Mouse (Mus musculus) small intestine, adult 2 months (tissue): Measurements from ENCODE around the gene Msh6. TPM values are rescaled to one million over a fixed set of nuclear protein-coding genes. Genes with fewer than 3 reads are reported as not detected.

ENCODE experiments used
- H3K27ac ChIP-seq: fragments of 200-500 bp; 2 replicates; pipeline ENCODE4 v1.5.1; 2012; ENCODE audit warnings: low read depth, low read length, control low read depth, inconsistent platforms; ENCODE audit not compliant: insufficient read depth
- H3K27me3 ChIP-seq: fragments of 200-500 bp; 2 replicates; pipeline ENCODE4 v1.6.1; 2012; ENCODE audit warnings: mild to moderate bottlenecking, moderate library complexity, low read length, inconsistent platforms; ENCODE audit not compliant: control insufficient read depth, insufficient read depth
- H3K36me3 ChIP-seq: fragments of 200-500 bp; 2 replicates; pipeline ENCODE4 v1.6.1; 2012; ENCODE audit warnings: mild to moderate bottlenecking, low read length, control low read depth, inconsistent platforms; ENCODE audit not compliant: control insufficient read depth, insufficient read depth
- H3K4me1 ChIP-seq: fragments of 200-500 bp; 2 replicates; pipeline ENCODE4 v1.6.1; 2012; ENCODE audit warnings: low read length, inconsistent platforms, mixed read lengths; ENCODE audit not compliant: control insufficient read depth, insufficient read depth, insufficient read length
- H3K4me3 ChIP-seq: fragments of 200-500 bp; 2 replicates; pipeline ENCODE4 v1.5.1; 2012; ENCODE audit warnings: low read depth, mild to moderate bottlenecking, control low read depth, inconsistent platforms, low read length, moderate library complexity
- CTCF ChIP-seq: fragments of 200-500 bp; IDR thresholded peaks from 2 replicates; pipeline ENCODE4 v1.5.1; 2012; ENCODE audit warnings: low read depth, mild to moderate bottlenecking, control low read depth, inconsistent platforms, low read length, moderate library complexity, mixed read lengths; ENCODE audit not compliant: insufficient replicate concordance, insufficient read length; ENCODE audit errors: extremely low read depth
- POLR2A ChIP-seq: fragments of 200-500 bp; IDR thresholded peaks from 2 replicates; pipeline ENCODE4 v1.6.1; 2012; ENCODE audit warnings: low read depth, mild to moderate bottlenecking, control low read depth, inconsistent platforms, low read length, moderate library complexity
- WGBS: fragments of 180-500 bp; shearing (Covaris S2); methylation state at CpG from one replicate; pipeline ENCODE4 v1.1.7; 2018; 5-methylcytosine and 5-hydroxymethylcytosine counted together
- polyA plus RNA-seq: library from polyadenylated mRNA; depleted of rRNA; stranded (reverse); fragments of >200 nt; gene quantifications from 2 replicates; pipeline ENCODE4 v1.2.3, GENCODE M21; 2012

Msh6 gene
- polyA plus RNA-seq, 1 experiment: 1.8 TPM

GRCm38 (mm10) chr17:87984440-87985214, 9.8 kb downstream of the Msh6 start:
- no peak overlapping the region for H3K4me3 ChIP-seq
- H3K36me3 ChIP-seq: peaks cover 38% of the 10 kb centered on the region
- TF ChIP-seq POLR2A (no peak), CTCF (no peak)
- H3K4me1 ChIP-seq: peaks cover 2% of the 10 kb centered on the region; the same call in 1 of the 2 replicates
- whole genome bisulfite sequencing: 68% methylated on average over 20 of the region's 20 CpGs
- no peak overlapping the region for H3K27ac ChIP-seq
- H3K27me3 ChIP-seq: no peaks in the 10 kb centered on the region

- Histone ChIP-seq H3K4me3 (no peak overlapping the region), H3K27me3 (no peaks in the 10 kb centered on the region), H3K36me3 (peaks cover 47% of the 10 kb centered on the region), H3K27ac (no peak overlapping the region), H3K4me1 (peaks cover 2% of the 10 kb centered on the region; the same call in 1 of the 2 replicates)
- WGBS: 86% methylated on average over 8 of the region's 8 CpGs
- TF ChIP-seq CTCF (no peak), POLR2A (no peak)
Measured at GRCm38 (mm10) chr17:87985916-87986315, 11.1 kb downstream of the Msh6 start.

GRCm38 (mm10) chr17:87987507-87987906, 12.6 kb downstream of the Msh6 start:
- no peak overlapping the region for H3K27ac ChIP-seq
- TF ChIP-seq CTCF (no peak), POLR2A (no peak)
- H3K27me3 ChIP-seq: no peaks in the 10 kb centered on the region
- WGBS: 80% methylated on average over 6 of the region's 6 CpGs
- H3K4me3 ChIP-seq: no peak overlapping the region
- peaks cover 54% of the 10 kb centered on the region for H3K36me3 ChIP-seq
- peaks cover 2% of the 10 kb centered on the region; the same call in 1 of the 2 replicates for H3K4me1 ChIP-seq

- TF ChIP-seq CTCF (no peak), POLR2A (no peak)
- Histone ChIP-seq H3K27ac (no peak overlapping the region), H3K36me3 (peaks cover 59% of the 10 kb centered on the region), H3K4me3 (no peak overlapping the region), H3K4me1 (no peaks in the 10 kb centered on the region), H3K27me3 (no peaks in the 10 kb centered on the region)
- 96% methylated on average over 3 of the region's 3 CpGs for WGBS
Measured at GRCm38 (mm10) chr17:87992154-87992553, 17.3 kb downstream of the Msh6 start.

DNA sequence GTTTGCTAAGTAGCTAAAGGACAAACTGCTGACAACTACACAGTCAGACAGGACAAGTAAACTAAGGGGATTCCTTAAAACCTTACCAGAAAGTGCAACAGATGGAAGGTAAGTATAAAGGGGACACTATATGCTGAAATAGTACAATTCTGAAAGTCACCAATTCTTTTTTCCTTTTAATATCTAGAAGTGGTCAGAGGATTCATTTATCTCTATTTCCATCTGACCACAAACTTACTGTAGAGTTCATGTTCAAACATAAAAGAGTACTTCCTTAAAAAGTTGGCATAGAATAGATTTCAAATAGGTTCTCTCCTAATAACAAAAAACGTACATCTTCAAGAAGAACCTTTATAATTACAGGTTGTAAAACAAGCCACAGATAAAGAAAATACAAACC, 18.5 kb downstream of the Msh6 start:
- WGBS: 45% methylated on average over 1 of the region's 1 CpGs
- no peak overlapping the region for H3K27ac ChIP-seq
- H3K4me1 ChIP-seq: no peaks in the 10 kb centered on the region
- H3K36me3 ChIP-seq: peaks cover 57% of the 10 kb centered on the region
- H3K27me3 ChIP-seq: no peaks in the 10 kb centered on the region
- no peak overlapping the region for H3K4me3 ChIP-seq
- TF ChIP-seq CTCF: no peak
- TF ChIP-seq POLR2A: no peak

DNA sequence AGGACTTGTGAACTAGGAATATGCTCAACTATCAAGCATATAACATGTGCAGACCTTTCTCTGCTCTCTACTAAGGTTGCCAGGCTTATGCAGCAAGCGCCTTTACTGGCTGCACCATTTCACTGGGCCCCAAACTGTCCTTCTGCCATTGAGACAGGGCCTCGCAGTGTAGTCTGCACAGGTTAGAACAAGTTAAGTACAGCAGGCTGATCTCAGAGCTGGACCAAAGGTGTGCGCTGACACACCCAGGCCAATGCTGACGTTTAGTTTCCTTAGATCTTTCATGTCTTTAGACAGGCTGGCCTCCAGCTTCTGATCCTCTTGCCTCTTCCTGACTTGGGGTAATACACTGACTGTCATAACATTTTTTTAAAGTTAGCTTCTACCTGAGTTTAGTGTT, 22.9 kb downstream of the Msh6 start:
- Histone ChIP-seq H3K4me3 (no peak overlapping the region), H3K36me3 (peaks cover 54% of the 10 kb centered on the region), H3K27me3 (no peaks in the 10 kb centered on the region), H3K4me1 (no peaks in the 10 kb centered on the region), H3K27ac (no peak overlapping the region)
- WGBS: 75% methylated on average over 4 of the region's 4 CpGs
- TF ChIP-seq CTCF: no peak
- TF ChIP-seq POLR2A: no peak

DNA sequence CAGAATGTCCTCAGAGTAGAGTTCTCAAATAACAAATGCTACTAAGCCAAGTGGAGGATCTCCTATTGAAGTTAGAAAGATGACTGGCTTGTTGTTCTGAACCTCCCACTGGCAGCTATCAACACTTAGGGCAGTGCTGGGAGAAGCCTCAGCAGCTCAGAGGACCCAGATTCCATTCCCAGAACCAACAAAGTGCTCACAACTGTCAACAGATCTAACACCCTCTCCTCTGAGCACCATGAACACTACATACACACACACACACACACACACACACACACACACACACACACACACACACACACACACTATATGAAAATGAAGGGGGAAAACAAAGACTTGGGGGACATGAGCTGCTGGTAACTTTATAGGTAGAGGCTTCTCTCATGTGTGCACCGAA, 30.0 kb downstream of the Msh6 start:
- no peaks in the 10 kb centered on the region for H3K27me3 ChIP-seq

DNA sequence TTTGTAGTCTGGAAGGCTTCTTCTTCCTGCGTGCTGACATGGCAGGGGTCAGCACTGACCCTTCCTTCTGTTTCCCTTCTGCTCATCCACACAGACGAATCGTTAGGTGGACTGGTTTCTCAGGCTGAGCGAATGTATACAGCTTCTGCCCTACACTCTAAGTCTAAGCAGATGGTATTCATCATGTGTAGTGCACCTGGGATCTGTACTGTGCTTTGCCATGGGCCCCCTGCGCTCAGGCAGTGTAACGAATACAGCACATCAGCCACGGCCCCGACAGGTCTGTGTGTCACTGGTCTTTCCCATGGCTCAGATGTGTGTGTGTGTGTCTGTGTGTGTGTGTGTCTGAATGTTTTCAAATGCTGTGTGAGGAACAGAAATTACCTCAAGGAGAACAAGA, 32.1 kb downstream of the Msh6 start:
- no peak overlapping the region for H3K4me3 ChIP-seq
- whole genome bisulfite sequencing: 86% methylated on average over 8 of the region's 8 CpGs
- no peak overlapping the region for H3K27ac ChIP-seq
- no peak for TF ChIP-seq POLR2A
- no peak for TF ChIP-seq CTCF
- H3K4me1 ChIP-seq: no peaks in the 10 kb centered on the region
- H3K27me3 ChIP-seq: no peaks in the 10 kb centered on the region
- peaks cover 48% of the 10 kb centered on the region for H3K36me3 ChIP-seq

More for the DNA sequence above, 30.0 kb downstream of the Msh6 start:
- TF ChIP-seq CTCF: no peak
- TF ChIP-seq POLR2A: no peak
- Histone ChIP-seq H3K36me3 (peaks cover 45% of the 10 kb centered on the region), H3K4me1 (no peaks in the 10 kb centered on the region), H3K27ac (no peak overlapping the region), H3K4me3 (no peak overlapping the region)
- 97% methylated on average over 1 of the region's 1 CpGs for WGBS
